Mouse (Mus musculus) limb, embryonic 15.5 days (tissue): ENCODE results near the gene Mllt6. TPM values are rescaled to one million over a fixed set of nuclear protein-coding genes. Genes with fewer than 3 reads are reported as not detected.
"Not testable (repeated sequence)": the region's sequence is repeated elsewhere in the genome, so short reads cannot be mapped to it uniquely, and the experiment has no call there.

Source experiments
- ATAC-seq: fragments of 200-750 bp; cut with Nextera tagmentation; 2 replicates; pipeline ENCODE4 v1.8.0; 2017; ENCODE audit warnings: low read depth, moderate TSS enrichment; ENCODE audit not compliant: insufficient number of reproducible peaks, low FRiP score, low TSS enrichment
- H3K27ac ChIP-seq: fragments of 300-500 bp; sonication (generic); 2 replicates; pipeline ENCODE4 v1.5.1; 2015; ENCODE audit warnings: moderate library complexity, mild to moderate bottlenecking, inconsistent platforms
- H3K27me3 ChIP-seq: fragments of 300-500 bp; sonication (generic); 2 replicates; pipeline ENCODE4 v1.6.1; 2015; ENCODE audit warnings: inconsistent platforms
- H3K36me3 ChIP-seq: fragments of 300-500 bp; sonication (generic); 2 replicates; pipeline ENCODE4 v1.6.1; 2015; ENCODE audit warnings: inconsistent platforms
- H3K4me1 ChIP-seq: fragments of 300-500 bp; sonication (generic); 2 replicates; pipeline ENCODE4 v1.6.1; 2015; ENCODE audit warnings: inconsistent platforms
- H3K4me2 ChIP-seq: fragments of 300-500 bp; sonication (generic); 2 replicates; pipeline ENCODE4 v1.6.1; 2015; ENCODE audit warnings: mild to moderate bottlenecking, inconsistent platforms
- H3K4me3 ChIP-seq: fragments of 300-500 bp; sonication (generic); 2 replicates; pipeline ENCODE4 v1.5.1; 2015; ENCODE audit warnings: mild to moderate bottlenecking, inconsistent platforms
- H3K9ac ChIP-seq: fragments of 300-500 bp; sonication (generic); 2 replicates; pipeline ENCODE4 v1.6.1; 2015; ENCODE audit warnings: inconsistent platforms
- H3K9me3 ChIP-seq: fragments of 300-500 bp; sonication (generic); 2 replicates; pipeline ENCODE4 v1.6.1; 2016; ENCODE audit warnings: inconsistent platforms
- WGBS: fragments of 180-500 bp; shearing (Covaris S2); methylation state at CpG from one replicate; pipeline ENCODE4 v1.1.7; 2015; 5-methylcytosine and 5-hydroxymethylcytosine counted together
- microRNA-seq: library from miRNA; unstranded; fragments of <30 nt; microRNA quantifications from one replicate; pipeline ENCODE4, GENCODE M21; 2016
- polyA plus RNA-seq: library from polyadenylated mRNA; unstranded; fragments of >200 nt; fragmentation: Nextera tagmentation; extraction: Ambion mirVana; gene quantifications from 2 replicates; pipeline ENCODE4 v1.2.1, GENCODE M21; 2015

The Mllt6 gene
- polyA plus RNA-seq, 1 experiment from 2014 or later: 2.6 TPM

DNA sequence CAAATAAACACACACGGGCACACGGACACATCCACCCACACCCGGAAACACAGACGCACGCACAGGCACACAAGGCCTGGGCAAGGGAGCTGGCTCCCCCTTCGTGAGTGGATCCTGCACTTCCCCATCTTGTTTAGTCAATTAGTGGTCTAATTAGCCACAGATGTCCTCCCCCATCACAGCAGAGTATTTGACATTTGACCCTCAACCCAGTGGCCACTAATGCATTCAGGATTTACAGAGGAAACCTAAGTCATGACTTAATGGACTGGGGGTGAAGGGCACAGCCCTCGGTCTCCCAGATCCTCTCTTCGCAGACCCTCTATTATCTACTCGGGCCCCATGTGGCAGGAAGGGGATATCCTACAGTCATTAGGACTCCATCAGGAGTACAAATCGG, 70.5 kb downstream of the Mllt6 start:
- 27% methylated on average over 10 of the region's 10 CpGs for WGBS
- no peak overlapping the region for H3K4me2 ChIP-seq

DNA sequence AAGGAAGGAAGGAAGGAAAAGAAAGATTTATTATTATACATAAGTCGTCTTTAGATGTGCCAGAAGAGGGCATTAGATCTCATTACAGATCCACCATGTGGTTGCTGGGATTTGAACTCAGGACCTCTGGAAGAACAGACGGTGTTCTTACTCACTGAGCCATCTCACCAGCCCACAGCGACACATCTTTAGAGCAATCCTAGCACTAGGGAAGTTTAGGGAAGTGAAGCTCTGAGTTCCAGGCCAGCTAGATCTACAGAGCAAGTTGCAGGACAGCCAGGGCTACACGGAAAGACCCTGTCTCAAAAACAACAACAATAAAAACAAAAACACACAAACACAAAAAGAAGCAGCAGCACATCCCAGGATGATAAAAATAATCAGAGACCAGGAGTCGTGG, 71.6 kb downstream of the Mllt6 start:
- Histone ChIP-seq H3K4me1 (peaks cover 12% of the 10 kb centered on the region; the same call in 1 of the 2 replicates), H3K36me3 (peaks cover 28% of the 10 kb centered on the region)
- H3K4me3 ChIP-seq, H3K27ac ChIP-seq, H3K4me2 ChIP-seq, H3K9ac ChIP-seq, ATAC-seq, H3K9me3 ChIP-seq, H3K27me3 ChIP-seq: not testable (repeated sequence)
- 81% methylated on average over 5 of the region's 5 CpGs for WGBS

More for the DNA sequence above, 70.5 kb downstream of the Mllt6 start:
- H3K9me3 ChIP-seq: no peaks in the 10 kb centered on the region
- H3K4me3 ChIP-seq: no peak overlapping the region
- H3K4me1 ChIP-seq: peaks cover 12% of the 10 kb centered on the region; the same call in 1 of the 2 replicates
- H3K27ac ChIP-seq: 0 out of 2 replicates have a peak overlapping the region, but pooled peaks have one; percentile 22
- H3K9ac ChIP-seq: no peak overlapping the region
- no peaks in the 10 kb centered on the region for H3K27me3 ChIP-seq
- H3K36me3 ChIP-seq: peaks cover 39% of the 10 kb centered on the region
- ATAC-seq: no peak

Small RNA genes lying within 50 kb of the gene (microRNA-seq; reads per million reads assigned to microRNA genes)
- gene Gm24158: not detected
- not detected for gene Mir6927

Other genes with a start within 250 kb of the Mllt6 start
- gene Arhgap23, start 247.9 kb upstream of the Mllt6 start, polyA plus RNA-seq: 7.8 and 8.4 TPM in 2 replicates
- gene 4933428G20Rik, start 163.1 kb upstream of the Mllt6 start, polyA plus RNA-seq: 0.93 and 1.1 TPM in 2 replicates
- gene Srcin1, start 87.2 kb upstream of the Mllt6 start, polyA plus RNA-seq: 0.89 and 0.92 TPM in 2 replicates
- gene Epop, start 33.7 kb upstream of the Mllt6 start, polyA plus RNA-seq: 1.9 and 3.2 TPM in 2 replicates
- 13.5 and 18.6 TPM in 2 replicates for gene Cisd3, start 22.4 kb downstream of the Mllt6 start, polyA plus RNA-seq
- 13.1 and 14.7 TPM in 2 replicates for gene Pcgf2, start 37.1 kb downstream of the Mllt6 start, polyA plus RNA-seq
- gene Psmb3, start 40.0 kb downstream of the Mllt6 start, polyA plus RNA-seq: 413 and 414 TPM in 2 replicates
- 1.7 and 2.2 TPM in 2 replicates for gene Pip4k2b, start 81.3 kb downstream of the Mllt6 start, polyA plus RNA-seq
- 17.3 and 19.1 TPM in 2 replicates for gene Cwc25, start 103.1 kb downstream of the Mllt6 start, polyA plus RNA-seq
- gene 1700001P01Rik, start 112.5 kb downstream of the Mllt6 start, polyA plus RNA-seq: 0.35 TPM in 1 of 2 replicates, not detected in the other
- gene Rpl23, start 119.0 kb downstream of the Mllt6 start, polyA plus RNA-seq: 447 and 586 TPM in 2 replicates
- 128 and 131 TPM in 2 replicates for gene Lasp1, start 135.6 kb downstream of the Mllt6 start, polyA plus RNA-seq
- 4.5 and 5.3 TPM in 2 replicates for gene B230217C12Rik, start 177.4 kb downstream of the Mllt6 start, polyA plus RNA-seq
- gene Fbxo47, start 220.7 kb downstream of the Mllt6 start, polyA plus RNA-seq: 0.26 and 0.74 TPM in 2 replicates